Mouse (Mus musculus): Measurements from ENCODE around the gene Zbtb3.

GRCm38 (mm10) chr19:8829660-8830059 is 27.3 kb downstream of the Zbtb3 start, which contains the start of gene AC129217.1:
- TF ChIP-seq CTCF (IDR thresholded peaks at IDR 0.05; ENCODE audit: low read depth) (no peak), EP300 (IDR thresholded peaks at IDR 0.05; ENCODE audit: low read depth) (no peak)

All from heart, postnatal 0 days (tissue).